Mouse (Mus musculus) hindbrain, embryonic 15.5 days (tissue): ENCODE data around the gene Pacsin2. TPM values are rescaled to one million over a fixed set of nuclear protein-coding genes. Genes with fewer than 3 reads are reported as not detected.

Source experiments
- ATAC-seq: fragments of 200-750 bp; cut with Nextera tagmentation; 2 replicates; pipeline ENCODE4 v1.8.0; 2017; ENCODE audit warnings: low read depth, moderate number of reproducible peaks, moderate TSS enrichment; ENCODE audit not compliant: low FRiP score
- H3K27ac ChIP-seq: fragments of 300-500 bp; sonication (generic); replicated peaks from 2 replicates; pipeline ENCODE4 v1.5.1; 2015; ENCODE audit warnings: mild to moderate bottlenecking, inconsistent platforms
- H3K27me3 ChIP-seq: fragments of 300-500 bp; sonication (generic); 2 replicates; pipeline ENCODE4 v1.6.1; 2015; ENCODE audit warnings: control low read depth, inconsistent platforms
- H3K36me3 ChIP-seq: fragments of 300-500 bp; sonication (generic); 2 replicates; pipeline ENCODE4 v1.6.1; 2015; ENCODE audit warnings: control low read depth, inconsistent platforms
- H3K4me1 ChIP-seq: fragments of 300-500 bp; sonication (generic); replicated peaks from 2 replicates; pipeline ENCODE4 v1.6.1; 2015; ENCODE audit warnings: control low read depth, inconsistent platforms
- H3K4me2 ChIP-seq: fragments of 300-500 bp; sonication (generic); 2 replicates; pipeline ENCODE4 v1.6.1; 2015; ENCODE audit warnings: moderate library complexity, mild to moderate bottlenecking, inconsistent platforms
- H3K4me3 ChIP-seq: fragments of 300-500 bp; sonication (generic); 2 replicates; pipeline ENCODE4 v1.5.1; 2015; ENCODE audit warnings: mild to moderate bottlenecking, inconsistent platforms
- H3K9ac ChIP-seq: fragments of 300-500 bp; sonication (generic); 2 replicates; pipeline ENCODE4 v1.6.1; 2015; ENCODE audit warnings: inconsistent platforms
- H3K9me3 ChIP-seq: fragments of 300-500 bp; sonication (generic); 2 replicates; pipeline ENCODE4 v1.6.1; 2016; ENCODE audit warnings: control low read depth, inconsistent platforms
- WGBS: fragments of 180-500 bp; shearing (Covaris S2); methylation state at CpG from one replicate; pipeline ENCODE4 v1.1.7; 2015; 5-methylcytosine and 5-hydroxymethylcytosine counted together
- polyA plus RNA-seq: library from polyadenylated mRNA; unstranded; fragments of >200 nt; fragmentation: Nextera tagmentation; extraction: Ambion mirVana; gene quantifications from 2 replicates; pipeline ENCODE4 v1.2.1, GENCODE M21; 2015

The Pacsin2 gene
- polyA plus RNA-seq, 1 experiment from 2014 or later: 31.7 TPM

- 93% methylated on average over 1 of the region's 1 CpGs for WGBS
- H3K4me3 ChIP-seq: no peak overlapping the region
- no peaks in the 10 kb centered on the region for H3K27me3 ChIP-seq
- no peak overlapping the region for H3K27ac ChIP-seq
- no peaks in the 10 kb centered on the region for H3K9me3 ChIP-seq
- ATAC-seq: no peak
- no peaks in the 10 kb centered on the region for H3K4me1 ChIP-seq
- H3K4me2 ChIP-seq: no peak overlapping the region
- no peaks in the 10 kb centered on the region for H3K36me3 ChIP-seq
- no peak overlapping the region for H3K9ac ChIP-seq
Observed at GRCm38 (mm10) chr15:83457541-83457940, 6.9 kb downstream of the Pacsin2 start.

DNA sequence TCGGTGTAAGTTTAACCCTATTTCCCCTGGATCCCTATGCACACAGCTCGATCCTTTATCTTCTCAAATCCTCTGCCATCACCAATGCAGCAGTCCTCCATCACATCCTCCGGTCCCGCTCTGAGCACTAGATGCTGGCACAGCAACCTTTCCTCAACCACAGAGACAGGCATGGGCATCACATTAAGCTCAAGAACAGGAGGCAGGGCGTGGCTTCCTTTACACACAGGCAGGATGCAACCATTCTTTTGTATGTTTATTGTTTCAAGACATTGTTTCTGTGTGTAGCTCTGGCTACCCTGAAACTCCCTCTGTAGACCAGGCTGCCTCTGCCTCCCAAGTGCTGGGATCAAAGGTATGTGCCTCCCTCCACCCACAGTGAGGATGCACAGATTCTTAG, 8.8 kb downstream of the Pacsin2 start:
- H3K4me1 ChIP-seq: peaks cover 11% of the 10 kb centered on the region
- H3K36me3 ChIP-seq: no peaks in the 10 kb centered on the region
- H3K4me3 ChIP-seq: no peak overlapping the region
- no peak overlapping the region for H3K9ac ChIP-seq
- H3K27me3 ChIP-seq: no peaks in the 10 kb centered on the region
- H3K27ac ChIP-seq: no peak overlapping the region
- no peaks in the 10 kb centered on the region for H3K9me3 ChIP-seq
- no peak for ATAC-seq
- no peak overlapping the region for H3K4me2 ChIP-seq
- 89% methylated on average over 5 of the region's 5 CpGs for WGBS

GRCm38 (mm10) chr15:83455034-83455433, 9.4 kb downstream of the Pacsin2 start:
- Histone ChIP-seq H3K27ac (no peak overlapping the region), H3K9me3 (no peaks in the 10 kb centered on the region), H3K4me2 (no peak overlapping the region), H3K36me3 (no peaks in the 10 kb centered on the region), H3K9ac (no peak overlapping the region), H3K4me3 (no peak overlapping the region), H3K4me1 (peaks cover 11% of the 10 kb centered on the region), H3K27me3 (no peaks in the 10 kb centered on the region)
- ATAC-seq: no peak
- WGBS: 88% methylated on average over 3 of the region's 3 CpGs

DNA sequence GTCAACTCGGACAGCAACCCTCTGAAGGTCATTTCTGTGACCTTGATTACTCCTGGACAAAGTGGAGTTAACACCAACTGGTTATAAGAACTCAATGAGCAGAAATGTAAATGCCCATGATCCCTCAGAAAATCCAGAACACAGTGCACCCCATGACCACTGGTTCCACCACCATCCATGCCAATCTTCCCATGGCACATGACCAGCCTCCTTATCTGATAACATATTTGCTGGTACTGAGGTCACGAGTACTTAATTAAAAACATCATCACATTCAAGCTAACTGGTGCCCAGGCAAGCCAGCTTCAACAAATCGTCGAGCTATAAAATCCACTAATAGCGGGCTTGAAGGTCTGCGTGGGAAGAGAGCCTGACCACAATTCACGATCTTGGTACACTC, 10.0 kb downstream of the Pacsin2 start:
- no peaks in the 10 kb centered on the region for H3K27me3 ChIP-seq
- H3K27ac ChIP-seq: no peak overlapping the region
- H3K36me3 ChIP-seq: no peaks in the 10 kb centered on the region
- no peaks in the 10 kb centered on the region for H3K9me3 ChIP-seq
- H3K4me3 ChIP-seq: no peak overlapping the region
- H3K4me2 ChIP-seq: no peak overlapping the region
- H3K9ac ChIP-seq: no peak overlapping the region
- peaks cover 11% of the 10 kb centered on the region for H3K4me1 ChIP-seq
- 91% methylated on average over 7 of the region's 7 CpGs for WGBS
- no peak for ATAC-seq

- WGBS: 82% methylated on average over 3 of the region's 3 CpGs
- no peaks in the 10 kb centered on the region for H3K9me3 ChIP-seq
- H3K4me1 ChIP-seq: peaks cover 11% of the 10 kb centered on the region
- H3K27me3 ChIP-seq: no peaks in the 10 kb centered on the region
- H3K4me2 ChIP-seq: no peak overlapping the region
- no peak for ATAC-seq
- no peak overlapping the region for H3K27ac ChIP-seq
- no peak overlapping the region for H3K9ac ChIP-seq
- no peak overlapping the region for H3K4me3 ChIP-seq
- no peaks in the 10 kb centered on the region for H3K36me3 ChIP-seq
Observed at GRCm38 (mm10) chr15:83453879-83454278, 10.5 kb downstream of the Pacsin2 start.

- no peak for ATAC-seq
- Histone ChIP-seq H3K36me3 (no peaks in the 10 kb centered on the region), H3K9me3 (no peaks in the 10 kb centered on the region), H3K27ac (no peak overlapping the region), H3K4me2 (no peak overlapping the region), H3K9ac (no peak overlapping the region), H3K4me3 (no peak overlapping the region), H3K27me3 (no peaks in the 10 kb centered on the region), H3K4me1 (peaks cover 11% of the 10 kb centered on the region)
- 86% methylated on average over 7 of the region's 7 CpGs for WGBS
Observed at GRCm38 (mm10) chr15:83452219-83452760, 12.1 kb downstream of the Pacsin2 start.

DNA sequence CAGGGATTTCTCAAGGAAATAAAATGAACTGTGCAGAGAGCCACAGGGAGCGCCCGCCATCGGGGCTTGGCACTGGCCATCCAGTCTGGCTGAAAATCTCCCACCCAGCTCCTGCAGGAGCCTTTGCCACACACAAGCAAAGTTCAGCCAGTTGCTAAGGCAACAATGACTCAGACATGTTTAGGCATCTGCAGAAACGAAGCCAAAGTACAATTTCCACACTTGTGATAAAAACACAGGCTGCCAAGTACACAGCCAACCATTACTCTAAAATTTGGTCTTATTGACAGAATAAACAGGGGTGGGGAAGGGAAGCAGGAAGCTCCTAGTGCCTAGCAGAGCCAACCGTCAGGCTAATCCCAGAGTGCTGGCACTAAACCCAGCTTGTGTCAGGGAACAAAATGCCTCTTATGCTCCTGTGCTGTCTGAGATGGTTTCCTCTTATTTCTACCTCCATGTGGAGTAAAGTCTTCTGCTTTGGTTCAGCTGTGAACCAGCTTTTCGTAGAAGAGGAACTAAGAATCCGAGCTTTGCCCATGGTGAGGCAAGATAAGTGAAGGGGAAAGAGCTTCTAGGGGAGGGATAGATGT, 12.7 kb downstream of the Pacsin2 start:
- ATAC-seq: no peak

GRCm38 (mm10) chr15:83450007-83450406, 14.4 kb downstream of the Pacsin2 start:
- no peak overlapping the region for H3K4me2 ChIP-seq
- no peak overlapping the region for H3K4me3 ChIP-seq
- H3K27me3 ChIP-seq: no peaks in the 10 kb centered on the region
- no peaks in the 10 kb centered on the region for H3K36me3 ChIP-seq
- H3K4me1 ChIP-seq: peaks cover 11% of the 10 kb centered on the region
- 84% methylated on average over 2 of the region's 2 CpGs for WGBS
- H3K9me3 ChIP-seq: no peaks in the 10 kb centered on the region
- H3K9ac ChIP-seq: no peak overlapping the region
- H3K27ac ChIP-seq: no peak overlapping the region
- ATAC-seq: no peak

More for the DNA sequence above, 12.7 kb downstream of the Pacsin2 start:
- H3K27ac ChIP-seq: 0 out of 2 replicates have a peak overlapping the region, but pooled peaks have one; percentile 18
- no peak overlapping the region for H3K4me3 ChIP-seq
- no peak overlapping the region for H3K9ac ChIP-seq
- H3K9me3 ChIP-seq: no peaks in the 10 kb centered on the region
- no peaks in the 10 kb centered on the region for H3K36me3 ChIP-seq
- no peak overlapping the region for H3K4me2 ChIP-seq
- H3K4me1 ChIP-seq: peaks cover 11% of the 10 kb centered on the region
- H3K27me3 ChIP-seq: no peaks in the 10 kb centered on the region
- WGBS: 50% methylated on average over 7 of the region's 7 CpGs

GRCm38 (mm10) chr15:83448646-83449045, 15.8 kb downstream of the Pacsin2 start:
- Histone ChIP-seq H3K36me3 (no peaks in the 10 kb centered on the region), H3K9ac (no peak overlapping the region), H3K9me3 (no peaks in the 10 kb centered on the region), H3K4me1 (peaks cover 11% of the 10 kb centered on the region), H3K27ac (no peak overlapping the region), H3K4me3 (no peak overlapping the region), H3K4me2 (no peak overlapping the region), H3K27me3 (no peaks in the 10 kb centered on the region)
- ATAC-seq: no peak
- WGBS: 78% methylated on average over 5 of the region's 5 CpGs

- H3K27me3 ChIP-seq: no peaks in the 10 kb centered on the region
- no peaks in the 10 kb centered on the region for H3K36me3 ChIP-seq
- H3K4me1 ChIP-seq: peaks cover 11% of the 10 kb centered on the region
- no peaks in the 10 kb centered on the region for H3K9me3 ChIP-seq
- H3K27ac ChIP-seq: no peak overlapping the region
- no peak overlapping the region for H3K4me3 ChIP-seq
- no peak for ATAC-seq
- H3K4me2 ChIP-seq: no peak overlapping the region
- 56% methylated on average over 10 of the region's 10 CpGs for WGBS
- H3K9ac ChIP-seq: no peak overlapping the region
Observed at GRCm38 (mm10) chr15:83447791-83448544, 16.4 kb downstream of the Pacsin2 start.

GRCm38 (mm10) chr15:83445908-83446307, 18.5 kb downstream of the Pacsin2 start:
- no peak overlapping the region for H3K4me2 ChIP-seq
- H3K4me3 ChIP-seq: no peak overlapping the region
- H3K9ac ChIP-seq: no peak overlapping the region
- no peaks in the 10 kb centered on the region for H3K9me3 ChIP-seq
- no peak overlapping the region for H3K27ac ChIP-seq
- no peaks in the 10 kb centered on the region for H3K27me3 ChIP-seq
- no peak for ATAC-seq
- no peaks in the 10 kb centered on the region for H3K36me3 ChIP-seq
- no peaks in the 10 kb centered on the region; the same call in 1 of the 2 replicates for H3K4me1 ChIP-seq
- WGBS: 87% methylated on average over 2 of the region's 2 CpGs

DNA sequence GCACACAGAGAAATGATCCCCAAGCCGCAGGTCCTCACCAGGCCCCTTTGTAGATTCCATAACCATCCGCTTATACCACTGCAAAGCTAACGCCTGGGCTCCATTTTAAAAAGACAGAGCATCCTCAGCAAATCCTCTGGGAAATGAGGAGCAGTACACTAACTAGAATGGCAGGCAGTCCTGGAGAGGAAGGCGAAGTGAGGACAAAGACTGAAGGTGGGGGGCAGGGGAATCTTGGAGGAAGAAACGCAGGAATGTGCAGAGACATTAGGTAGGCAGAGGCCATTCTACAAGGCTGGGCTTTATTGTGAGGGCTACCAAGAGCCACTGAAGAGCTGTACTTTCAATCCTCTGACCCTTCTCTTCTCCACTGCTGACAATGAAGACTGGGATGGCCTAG, 19.0 kb downstream of the Pacsin2 start:
- Histone ChIP-seq H3K36me3 (no peaks in the 10 kb centered on the region), H3K4me3 (no peak overlapping the region), H3K4me2 (no peak overlapping the region), H3K27me3 (no peaks in the 10 kb centered on the region), H3K4me1 (no peaks in the 10 kb centered on the region; the same call in 1 of the 2 replicates), H3K9ac (no peak overlapping the region), H3K9me3 (no peaks in the 10 kb centered on the region), H3K27ac (no peak overlapping the region)
- WGBS: 60% methylated on average over 5 of the region's 5 CpGs
- ATAC-seq: no peak
